Mouse (Mus musculus): ENCODE results near the gene Vstm5. TPM values are rescaled to one million over a fixed set of nuclear protein-coding genes. Genes with fewer than 3 reads are reported as not detected.

Vstm5 gene
- polyA plus RNA-seq, 1 experiment from 2014 or later: 6.3 TPM

Other genes starting within 250 kb of the Vstm5 start
- 48.3 and 53.9 TPM in 2 replicates for gene Panx1, start 193.6 kb upstream of the Vstm5 start, polyA plus RNA-seq (2014; fragmentation: Nextera tagmentation; extraction: Ambion mirVana)
- 0.18 and 0.31 TPM in 2 replicates for gene Hephl1, start 126.9 kb upstream of the Vstm5 start, polyA plus RNA-seq (2014; fragmentation: Nextera tagmentation; extraction: Ambion mirVana)
- gene Med17, start 40.9 kb downstream of the Vstm5 start, polyA plus RNA-seq (2014; fragmentation: Nextera tagmentation; extraction: Ambion mirVana): 30.1 and 35.5 TPM in 2 replicates
- gene Taf1d, start 67.2 kb downstream of the Vstm5 start, polyA plus RNA-seq (2014; fragmentation: Nextera tagmentation; extraction: Ambion mirVana): 66.5 and 69.2 TPM in 2 replicates
- 9.5 and 10.1 TPM in 2 replicates for gene 4931406C07Rik, start 67.4 kb downstream of the Vstm5 start, polyA plus RNA-seq (2014; fragmentation: Nextera tagmentation; extraction: Ambion mirVana)
- 14.1 and 14.9 TPM in 2 replicates for gene Cep295, start 118.7 kb downstream of the Vstm5 start, polyA plus RNA-seq (2014; fragmentation: Nextera tagmentation; extraction: Ambion mirVana)

Data from embryonic facial prominence, embryonic 14.5 days (tissue).